Mouse (Mus musculus): Measurements from ENCODE around the gene Prkag3. TPM values are rescaled to one million over a fixed set of nuclear protein-coding genes. Genes with fewer than 3 reads are reported as not detected.
A peak's percentile ranks its signal among the peaks of the same experiment; 100 is the strongest.

The Prkag3 gene
- under 1 TPM in 1 of 2 experiments, not detected in 1; 0.23 TPM for total RNA-seq (2021)
- long read RNA-seq, experiment 1 = 0 reads
- long read RNA-seq, experiment 2 = 0 reads

DNA sequence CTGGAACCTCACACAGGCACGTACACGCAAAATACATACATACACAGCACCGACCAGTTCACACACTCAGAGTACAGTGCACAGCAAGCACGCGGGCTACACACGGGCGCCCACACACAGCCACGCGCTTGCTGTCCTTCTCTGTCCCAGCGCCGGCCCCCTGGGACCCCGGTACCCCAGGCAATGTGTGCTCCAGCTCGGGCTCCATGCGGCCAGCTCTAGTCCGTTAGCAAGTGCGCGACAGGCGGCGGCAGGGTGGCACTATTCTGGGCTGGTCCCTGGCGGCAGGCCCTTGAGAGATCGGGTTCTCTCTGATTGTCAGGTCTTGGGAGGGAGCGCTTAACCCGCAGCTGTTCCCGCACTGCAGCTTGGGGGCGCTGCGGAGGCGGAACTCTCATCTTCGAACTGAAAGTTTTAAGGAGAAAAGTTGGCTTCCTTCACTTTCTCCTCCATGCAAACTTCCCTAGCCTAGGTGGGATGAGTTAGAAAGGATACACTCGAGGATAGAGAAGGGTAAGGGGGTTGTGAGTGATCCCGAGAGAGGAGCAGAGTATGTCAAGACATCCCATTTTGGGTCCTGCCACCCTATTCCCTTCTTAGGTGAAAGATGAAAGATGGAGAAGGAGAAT, at the start of gene Prkag3:
Gene Prkag3 (minus strand): TSS at position 579 of the 629 bp plus-strand sequence.
- peak; percentile 74 to 79 for DNase-seq

DNA sequence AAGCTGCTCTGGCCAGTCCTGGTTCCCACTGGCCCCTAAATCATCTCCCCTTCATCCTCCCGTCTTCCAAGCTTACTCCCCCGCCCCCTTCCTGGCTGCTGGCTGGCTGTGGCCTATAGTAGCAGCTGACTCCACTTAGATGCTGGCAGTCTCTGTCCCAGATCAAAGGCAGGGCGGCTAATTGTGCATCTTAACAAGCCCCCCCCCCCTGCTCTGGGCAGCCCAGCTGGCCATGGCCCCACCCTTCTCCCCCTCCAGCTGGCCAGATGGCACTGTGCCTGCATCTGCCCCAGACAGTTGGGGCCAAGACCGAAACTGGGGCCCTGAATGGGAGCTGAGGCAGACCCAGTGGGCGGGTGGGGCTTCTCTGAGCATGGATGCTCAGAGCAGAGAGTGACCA, 48.4 kb upstream of the Prkag3 start:
- DNase-seq = no peak

DNA sequence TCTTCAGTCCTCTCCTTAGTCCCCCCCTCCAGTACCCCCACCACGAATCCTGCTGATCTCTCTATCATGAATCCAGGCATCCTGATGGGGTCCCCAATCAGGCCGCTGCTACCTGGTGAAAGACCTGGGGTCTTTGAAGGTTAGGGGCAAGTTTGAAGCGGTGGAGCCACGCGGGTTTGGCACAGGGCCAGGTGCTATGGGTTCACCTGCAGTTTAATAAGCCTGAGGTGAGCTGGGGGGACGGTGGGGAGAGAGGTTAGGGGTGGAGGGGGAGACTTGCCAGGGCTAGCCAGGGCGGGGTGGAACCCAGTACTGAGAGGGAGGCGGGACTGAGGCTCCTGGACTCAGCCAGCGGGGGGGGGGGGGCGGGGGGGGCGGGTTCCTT, 46.1 kb upstream of the Prkag3 start:
- DNase-seq = no peak

DNA sequence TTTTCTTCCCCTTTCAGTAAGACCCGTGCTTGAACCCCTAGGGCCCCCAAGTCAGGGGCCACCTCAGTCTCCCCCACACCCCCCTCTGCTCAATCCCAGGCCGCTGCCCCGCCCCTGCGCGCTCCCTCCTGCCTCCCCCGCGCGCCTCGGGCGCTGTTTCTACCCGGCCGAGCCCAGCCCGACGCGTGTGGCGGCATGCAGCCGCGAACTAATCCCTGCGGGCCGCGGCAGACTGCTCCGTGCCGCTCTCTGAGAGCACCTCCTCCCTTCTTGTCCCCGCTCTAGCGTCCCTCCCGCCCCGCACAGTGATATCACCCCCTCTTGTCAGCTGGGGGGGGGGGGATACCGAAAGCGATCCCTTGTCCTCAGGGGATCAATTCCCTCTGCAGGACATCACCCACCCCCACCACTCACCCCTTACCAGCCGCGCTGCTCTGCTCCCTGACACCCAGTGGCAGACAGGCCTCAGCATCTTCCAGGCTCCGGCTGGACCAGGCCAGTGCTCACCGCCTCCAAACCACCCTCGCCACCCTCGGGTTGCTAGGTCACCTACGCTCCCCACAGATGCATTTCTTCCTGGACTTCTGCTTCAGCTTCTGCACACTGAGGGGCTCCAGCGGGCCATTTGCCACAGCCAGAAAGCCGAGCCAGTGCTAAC, 45.6 kb upstream of the Prkag3 start:
- DNase-seq = peak in 1 of 2 experiments; percentile 22

DNA sequence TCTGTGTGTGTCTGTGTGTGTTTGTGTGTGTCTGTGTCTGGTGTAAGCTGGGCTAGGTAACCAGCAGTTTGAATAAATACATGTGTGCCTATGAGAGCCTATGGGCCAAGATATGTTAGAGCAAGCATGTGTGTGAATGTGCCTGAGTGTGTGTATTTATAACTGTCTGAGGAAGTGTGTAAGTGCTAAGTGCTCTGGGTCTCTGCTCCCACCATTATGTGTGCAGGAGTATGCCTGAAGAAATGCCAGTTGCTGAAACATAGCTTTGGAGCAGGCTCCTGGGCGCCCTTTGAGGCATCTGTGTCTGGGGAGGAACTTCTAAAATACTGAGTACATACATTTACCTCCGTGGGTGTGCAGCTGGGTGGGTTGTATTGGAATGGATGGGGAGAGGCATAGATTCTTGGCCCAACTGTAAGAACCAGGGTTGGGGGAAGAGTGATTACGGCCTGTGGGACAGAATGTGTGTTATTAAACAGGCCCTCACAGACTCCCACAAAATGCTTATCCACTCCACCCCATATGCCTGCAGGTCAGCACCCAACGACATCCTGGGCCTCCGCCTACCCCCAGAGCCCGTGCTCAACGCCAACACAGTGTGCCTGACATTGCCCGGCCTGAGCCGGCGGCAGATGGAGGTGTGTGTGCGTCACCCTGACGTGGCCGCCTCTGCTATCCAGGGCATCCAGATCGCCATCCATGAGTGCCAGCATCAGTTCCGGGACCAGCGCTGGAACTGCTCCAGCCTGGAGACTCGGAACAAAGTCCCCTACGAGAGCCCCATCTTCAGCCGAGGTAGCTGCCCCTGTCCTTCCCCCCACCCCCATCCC, 44.0 kb upstream of the Prkag3 start:
- DNase-seq = no peak

DNA sequence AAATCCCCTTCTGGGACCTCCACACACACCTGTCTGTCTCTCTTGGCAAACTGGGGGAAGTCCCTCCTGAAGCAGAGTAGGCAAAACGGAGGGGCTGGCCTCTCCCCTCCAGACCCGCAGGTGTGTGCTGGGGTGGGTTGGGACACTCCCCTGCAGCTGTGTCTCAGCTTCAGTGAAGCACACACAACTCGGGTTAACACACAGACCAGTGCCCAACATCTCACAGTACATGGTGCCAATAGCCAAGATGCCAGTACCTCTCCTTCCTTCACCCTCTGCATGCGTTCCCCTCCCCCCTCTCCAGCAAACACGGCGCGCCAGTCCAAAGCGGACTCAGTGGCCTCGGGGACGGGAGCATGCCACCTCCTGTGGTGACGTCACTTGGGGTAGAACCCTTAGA, 42.2 kb upstream of the Prkag3 start, which contains the start of gene Wnt10a:
Gene Wnt10a (plus strand): TSS at position 268 of the 400 bp plus-strand sequence.
- no peak for DNase-seq

DNA sequence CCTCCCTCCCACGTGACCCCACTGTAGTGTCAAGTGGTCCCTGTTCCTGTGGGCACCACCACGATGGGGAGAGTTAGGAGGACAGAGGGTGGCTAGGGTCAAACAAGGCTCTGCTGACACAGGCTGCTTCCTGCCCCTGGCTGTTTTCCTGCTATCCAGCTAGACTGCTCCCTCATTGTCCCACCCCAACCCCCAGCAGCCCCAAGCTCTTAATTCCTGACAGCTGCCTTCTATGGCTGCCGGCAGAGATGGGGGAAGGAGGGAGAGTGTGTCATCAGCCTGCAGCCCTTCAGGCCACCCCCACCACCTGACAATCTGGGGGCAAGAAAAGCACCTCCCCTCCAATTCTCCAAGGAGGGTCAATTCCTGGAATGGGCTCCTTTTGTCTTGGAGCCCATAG, 41.1 kb upstream of the Prkag3 start:
- no peak for DNase-seq

DNA sequence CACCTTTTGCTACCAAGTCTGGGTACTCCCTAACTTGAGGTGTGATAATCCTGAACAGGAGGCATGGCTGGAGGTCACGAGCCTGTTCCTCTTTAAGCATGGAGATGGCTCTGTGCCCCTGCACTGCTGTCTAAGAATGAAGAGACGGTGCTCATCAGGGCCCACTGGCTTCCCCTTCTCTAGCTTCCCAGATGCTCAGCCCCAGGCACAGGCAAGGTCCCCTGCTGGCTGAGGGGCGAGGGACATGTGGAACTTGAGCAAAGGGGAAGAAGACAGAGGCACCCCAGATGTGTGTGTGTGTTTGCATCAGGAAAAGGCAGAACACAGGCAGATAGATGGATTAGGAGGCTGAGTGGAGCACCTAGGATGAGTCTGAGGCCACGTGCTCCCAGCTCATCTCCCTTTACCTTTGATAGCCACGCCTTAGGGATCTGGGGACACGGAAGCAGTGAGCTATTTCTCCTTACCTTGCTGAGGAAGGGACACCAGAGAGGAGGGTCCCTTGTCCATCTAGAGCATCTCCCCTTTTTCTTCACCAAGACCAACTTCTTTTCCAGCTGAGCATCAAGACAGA, 39.7 kb upstream of the Prkag3 start:
- no peak for DNase-seq

DNA sequence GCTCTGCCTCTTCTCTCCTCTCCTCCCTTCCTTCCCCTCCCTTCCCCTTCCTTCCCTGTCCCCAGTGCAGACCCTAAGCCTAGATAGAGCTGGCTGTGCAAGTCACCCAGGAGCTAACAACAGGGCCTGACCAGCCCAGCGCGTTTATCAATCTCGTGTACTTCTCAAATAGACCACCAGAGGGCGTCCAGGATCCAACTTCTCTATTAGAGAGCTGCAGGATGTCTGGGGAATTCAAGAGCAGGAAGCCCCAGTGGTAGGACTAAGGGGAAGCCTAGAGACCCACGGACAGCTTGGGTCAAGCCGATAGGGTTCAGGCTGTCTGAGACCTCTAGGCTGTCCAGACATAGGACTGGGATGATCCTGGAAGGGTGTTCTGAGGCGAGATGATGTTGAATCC, 38.8 kb upstream of the Prkag3 start:
- DNase-seq = peak; percentile 74 to 79

DNA sequence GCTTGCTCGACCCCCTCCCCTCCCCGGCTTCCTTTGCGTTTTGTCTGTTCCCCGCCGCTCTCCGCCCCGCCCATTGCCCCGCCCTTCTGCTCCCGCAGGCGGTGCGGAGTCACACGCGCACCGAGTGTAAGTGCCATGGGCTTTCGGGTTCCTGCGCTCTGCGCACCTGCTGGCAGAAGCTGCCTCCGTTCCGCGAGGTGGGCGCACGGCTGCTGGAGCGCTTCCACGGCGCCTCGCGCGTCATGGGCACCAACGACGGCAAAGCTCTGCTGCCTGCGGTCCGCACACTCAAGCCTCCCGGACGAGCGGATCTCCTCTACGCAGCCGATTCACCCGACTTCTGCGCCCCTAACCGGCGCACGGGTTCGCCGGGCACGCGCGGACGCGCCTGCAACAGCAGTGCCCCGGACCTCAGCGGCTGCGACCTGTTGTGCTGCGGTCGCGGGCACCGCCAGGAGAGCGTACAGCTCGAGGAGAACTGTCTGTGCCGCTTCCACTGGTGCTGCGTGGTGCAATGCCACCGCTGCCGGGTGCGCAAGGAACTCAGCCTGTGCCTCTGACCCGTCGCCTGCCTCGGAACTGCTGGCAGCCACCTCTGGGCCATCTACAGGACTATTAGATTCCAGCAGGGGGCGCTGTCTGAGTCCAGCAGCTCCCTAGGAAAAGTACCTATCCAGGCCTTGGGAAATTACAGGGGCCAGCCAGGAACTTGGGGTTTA, 35.2 kb upstream of the Prkag3 start:
- DNase-seq = peak; percentile 77 to 84

DNA sequence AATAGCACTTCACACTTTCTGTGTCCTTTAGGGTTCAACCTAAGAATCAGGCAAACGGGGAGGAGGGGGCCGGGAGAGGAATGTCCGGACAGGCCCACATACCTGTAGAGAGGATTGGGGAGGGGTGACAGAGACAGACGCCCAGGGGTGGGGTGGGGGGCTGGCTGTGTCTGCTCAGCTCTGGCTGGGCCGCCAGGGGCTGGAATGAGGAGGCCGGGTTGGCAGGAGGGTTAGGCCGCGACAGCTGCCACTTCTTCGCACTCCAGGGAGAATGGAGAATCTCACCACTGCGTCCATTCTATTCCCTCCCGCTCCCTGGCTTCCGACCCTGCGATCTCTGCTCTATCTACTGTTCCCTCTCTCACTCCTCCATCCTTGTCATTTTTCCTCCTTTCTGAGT, 34.5 kb upstream of the Prkag3 start:
- no peak for DNase-seq

DNA sequence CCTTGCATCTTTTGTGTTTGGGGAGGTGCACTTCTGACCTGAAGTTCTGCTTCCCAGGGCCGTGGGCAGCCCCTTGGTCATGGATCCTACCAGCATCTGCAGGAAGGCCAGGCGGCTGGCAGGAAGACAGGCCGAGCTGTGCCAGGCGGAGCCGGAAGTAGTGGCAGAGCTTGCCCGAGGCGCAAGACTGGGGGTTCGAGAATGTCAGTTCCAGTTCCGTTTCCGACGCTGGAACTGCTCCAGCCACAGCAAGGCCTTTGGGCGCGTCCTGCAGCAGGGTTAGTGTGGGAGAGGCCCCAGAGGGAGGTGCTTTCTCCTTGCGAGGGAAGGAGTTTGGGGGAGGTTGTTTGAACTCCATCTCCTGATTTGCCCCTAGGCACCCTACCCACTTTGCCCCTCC, 33.0 kb upstream of the Prkag3 start:
- DNase-seq = no peak

DNA sequence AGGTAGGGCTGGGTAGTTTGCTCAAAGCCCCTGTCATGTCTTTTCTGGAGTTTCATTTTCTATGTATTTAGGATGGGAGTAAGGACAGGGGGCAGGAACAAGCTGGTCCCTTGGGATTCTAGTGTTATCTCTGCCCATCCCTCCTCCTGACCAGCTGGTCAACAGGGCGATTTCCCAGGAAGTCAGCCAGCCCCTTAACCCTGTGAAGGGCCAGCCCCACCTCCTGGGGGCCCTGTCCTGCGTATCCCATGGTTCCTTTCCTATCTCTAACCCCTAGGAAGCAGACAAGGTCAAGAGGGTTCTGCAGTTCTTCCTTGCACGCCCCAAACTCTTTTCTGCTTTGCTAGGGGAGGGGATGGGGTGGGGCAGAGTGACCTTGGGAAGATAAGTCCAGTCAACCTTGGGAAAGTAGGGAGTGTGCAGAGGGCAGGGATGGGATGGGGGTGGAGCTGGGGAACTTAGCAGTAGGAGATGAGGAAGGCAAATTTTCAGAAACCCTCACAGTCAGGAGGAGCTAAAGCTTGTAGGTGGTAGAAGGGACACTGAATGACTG, 30.0 kb upstream of the Prkag3 start:
- DNase-seq = no peak

DNA sequence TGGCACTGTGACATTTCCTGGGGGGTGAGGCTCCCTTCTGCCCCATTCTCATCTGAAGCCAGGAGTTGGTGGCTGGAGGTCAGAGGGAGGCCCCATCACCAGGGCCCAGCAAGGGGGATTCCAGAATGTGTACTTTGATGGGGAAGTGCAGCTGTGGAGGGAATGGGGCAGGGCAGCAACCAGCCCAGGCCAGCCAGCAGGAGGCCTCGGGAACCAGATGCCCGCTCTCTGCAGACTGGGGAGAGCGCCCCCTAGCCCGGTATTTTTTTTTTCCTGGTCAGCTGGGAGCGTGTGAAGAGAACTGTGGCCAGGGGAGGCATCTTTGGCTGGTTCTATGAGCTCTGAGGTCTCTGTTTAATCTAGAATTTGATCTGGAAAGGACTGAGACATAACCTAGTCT, 26.8 kb upstream of the Prkag3 start:
- DNase-seq = peak in 1 of 2 experiments; percentile 21

DNA sequence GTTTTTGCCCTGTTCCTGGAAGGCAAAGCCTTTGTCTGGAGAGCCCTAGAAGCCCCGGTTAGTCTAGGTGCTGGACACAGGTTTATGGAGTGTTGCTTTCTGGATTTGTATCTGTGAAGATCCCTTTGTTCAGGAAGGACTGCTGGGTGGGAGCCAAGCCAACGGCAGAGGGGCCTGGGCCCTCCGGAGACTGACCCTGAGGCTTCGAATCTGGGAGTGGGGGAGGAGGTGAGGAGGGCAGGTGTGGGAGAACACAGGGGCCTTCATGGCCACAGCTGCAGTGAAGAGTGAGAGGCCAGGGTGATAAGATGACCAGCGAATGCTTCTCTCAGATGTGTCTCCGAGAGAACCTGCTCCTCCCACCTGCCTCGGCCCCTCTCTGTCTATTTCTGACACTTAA, 25.0 kb upstream of the Prkag3 start:
- DNase-seq = no peak

DNA sequence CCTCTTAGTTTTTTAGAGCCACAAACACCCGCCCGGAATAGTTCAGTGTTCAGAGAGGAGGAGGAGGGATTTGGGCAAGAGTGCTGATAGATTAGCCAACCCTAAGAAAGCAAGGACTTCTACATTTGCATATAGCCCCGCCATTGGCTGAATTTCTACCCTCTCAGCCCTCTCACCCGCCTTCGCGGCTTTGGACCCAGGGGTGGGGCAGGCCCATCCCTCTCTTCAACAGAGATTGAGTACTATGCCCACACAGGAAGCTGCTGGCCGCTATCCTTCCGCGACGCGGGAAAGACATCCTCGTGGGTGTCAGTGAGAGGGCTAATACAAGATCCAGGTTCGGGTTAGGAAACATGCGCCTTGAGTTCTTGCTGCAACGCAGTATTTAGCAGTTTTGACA, 24.1 kb upstream of the Prkag3 start:
- peak; percentile 89 to 90 for DNase-seq

DNA sequence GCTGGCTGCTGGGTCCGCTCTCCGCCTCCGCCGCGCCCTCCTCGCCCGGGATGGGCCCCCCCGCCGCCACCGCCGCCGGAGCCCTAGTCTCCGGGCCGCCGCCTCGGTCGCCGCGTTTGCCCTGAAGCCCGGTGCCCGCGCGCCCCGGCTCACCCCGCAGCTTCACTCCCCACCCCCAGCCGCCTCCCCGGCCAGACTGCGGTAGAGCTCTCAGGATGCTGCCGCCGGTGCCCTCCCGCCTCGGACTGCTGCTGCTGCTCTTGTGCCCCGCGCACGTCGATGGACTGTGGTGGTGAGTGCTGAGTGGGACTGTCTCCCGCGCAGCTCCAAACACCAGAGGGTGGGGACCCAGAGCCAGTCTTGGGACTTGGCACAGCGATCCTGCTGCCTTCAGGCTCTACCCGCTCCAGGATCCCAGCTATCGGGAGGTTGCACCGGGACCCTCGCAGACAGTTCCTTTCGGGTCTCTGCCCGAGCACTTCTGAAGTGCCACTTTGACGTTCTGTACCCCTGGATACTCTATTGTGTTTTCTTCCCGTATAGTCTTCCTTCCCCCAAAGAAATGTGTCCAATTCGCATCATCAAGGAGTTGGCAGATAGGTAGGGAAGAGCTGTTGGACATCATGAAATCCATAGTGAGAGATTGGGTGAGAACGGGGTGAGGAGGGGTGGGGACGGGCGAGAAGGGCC, 23.1 kb upstream of the Prkag3 start:
- peak; percentile 54 to 58 for DNase-seq

DNA sequence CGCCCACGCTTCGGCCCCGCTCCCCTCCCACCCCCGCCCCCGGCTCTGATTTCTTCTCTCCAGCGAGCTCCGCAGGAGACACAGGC, 22.7 kb upstream of the Prkag3 start, which contains the start of gene Wnt6:
Gene Wnt6 (plus strand): TSS at position 48 of the 86 bp plus-strand sequence.
- DNase-seq = no peak

DNA sequence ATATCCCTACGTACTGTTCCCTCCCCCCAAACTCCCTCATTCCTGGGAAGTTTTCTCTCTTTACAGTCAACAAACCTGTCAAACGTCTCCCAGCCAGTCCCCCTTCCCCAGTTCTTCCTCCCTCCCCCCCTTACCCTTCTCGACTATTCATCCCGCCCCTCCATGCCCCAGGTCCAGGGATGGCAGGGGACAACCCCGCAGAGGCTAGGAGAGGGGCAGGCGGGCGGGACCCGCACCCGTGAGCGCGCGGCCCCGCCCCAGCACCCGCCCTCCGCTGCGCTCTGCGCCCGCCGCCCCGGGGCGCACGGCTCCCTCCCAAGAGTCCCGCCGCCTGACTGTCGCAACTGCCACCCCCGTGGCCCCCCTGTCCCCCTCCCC, 22.4 kb upstream of the Prkag3 start:
- DNase-seq = no peak

DNA sequence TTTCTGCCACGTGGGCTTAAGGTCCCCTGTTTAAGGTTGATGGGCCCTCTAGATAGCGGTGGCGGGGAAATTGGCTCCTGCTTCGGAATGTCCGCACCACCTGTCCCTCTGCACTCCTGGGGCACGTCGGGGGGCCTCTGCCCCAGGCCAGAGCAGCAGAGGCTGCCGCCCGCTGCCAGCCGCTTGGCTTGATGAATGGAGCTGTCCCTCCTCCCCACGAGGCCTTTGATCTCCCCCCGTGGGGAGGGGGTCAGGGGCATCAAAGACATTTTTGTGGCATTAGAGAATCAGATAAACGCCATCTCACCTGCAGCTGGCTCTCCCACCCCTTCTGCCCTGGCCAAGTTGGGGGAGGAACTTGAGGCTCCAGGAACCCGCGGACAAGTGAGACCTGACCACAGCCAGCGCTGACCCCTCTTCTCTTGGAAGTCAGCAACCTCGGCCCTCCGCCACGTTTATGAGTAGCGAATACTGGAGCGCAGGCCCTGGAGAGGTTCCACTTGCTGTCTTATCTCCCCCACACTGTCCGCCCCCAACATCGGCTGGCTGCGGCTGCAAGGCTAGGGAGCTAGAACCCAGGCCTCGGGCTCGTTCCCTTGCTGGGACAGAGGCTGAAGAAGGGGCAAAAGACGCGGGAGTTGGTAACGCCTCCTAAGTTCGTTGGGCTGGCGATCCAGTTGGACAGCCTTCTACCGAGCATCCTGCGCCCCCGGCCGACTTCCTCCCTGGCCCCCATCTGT, 21.9 kb upstream of the Prkag3 start:
- no peak for DNase-seq

DNA sequence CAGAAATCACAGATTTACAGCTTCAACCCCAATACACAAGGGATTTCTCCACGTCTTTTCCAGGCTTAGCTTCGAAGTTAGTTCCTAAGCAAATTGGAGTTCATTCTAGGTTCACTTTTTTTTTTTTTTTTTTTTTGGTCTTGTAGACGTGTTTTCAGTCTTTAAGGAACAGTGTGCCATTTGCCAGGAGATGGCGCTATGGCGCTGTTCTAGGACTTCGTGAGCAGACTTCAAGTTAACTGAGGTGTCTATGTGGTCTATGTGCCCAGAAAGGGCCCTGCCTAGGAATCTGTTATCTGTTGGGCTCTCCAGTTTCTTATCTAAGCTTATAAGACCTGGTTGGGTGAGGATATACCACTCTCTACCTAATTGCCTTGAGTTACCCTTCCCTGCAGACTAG, 14.1 kb upstream of the Prkag3 start:
- DNase-seq = peak; percentile 81

Data from adrenal gland, postnatal 36 days (tissue).